Mouse (Mus musculus): ENCODE data around the gene Kcna7. TPM values are rescaled to one million over a fixed set of nuclear protein-coding genes. Genes with fewer than 3 reads are reported as not detected.

Gene Kcna7
- polyA plus RNA-seq, 1 experiment = not detected

DNA sequence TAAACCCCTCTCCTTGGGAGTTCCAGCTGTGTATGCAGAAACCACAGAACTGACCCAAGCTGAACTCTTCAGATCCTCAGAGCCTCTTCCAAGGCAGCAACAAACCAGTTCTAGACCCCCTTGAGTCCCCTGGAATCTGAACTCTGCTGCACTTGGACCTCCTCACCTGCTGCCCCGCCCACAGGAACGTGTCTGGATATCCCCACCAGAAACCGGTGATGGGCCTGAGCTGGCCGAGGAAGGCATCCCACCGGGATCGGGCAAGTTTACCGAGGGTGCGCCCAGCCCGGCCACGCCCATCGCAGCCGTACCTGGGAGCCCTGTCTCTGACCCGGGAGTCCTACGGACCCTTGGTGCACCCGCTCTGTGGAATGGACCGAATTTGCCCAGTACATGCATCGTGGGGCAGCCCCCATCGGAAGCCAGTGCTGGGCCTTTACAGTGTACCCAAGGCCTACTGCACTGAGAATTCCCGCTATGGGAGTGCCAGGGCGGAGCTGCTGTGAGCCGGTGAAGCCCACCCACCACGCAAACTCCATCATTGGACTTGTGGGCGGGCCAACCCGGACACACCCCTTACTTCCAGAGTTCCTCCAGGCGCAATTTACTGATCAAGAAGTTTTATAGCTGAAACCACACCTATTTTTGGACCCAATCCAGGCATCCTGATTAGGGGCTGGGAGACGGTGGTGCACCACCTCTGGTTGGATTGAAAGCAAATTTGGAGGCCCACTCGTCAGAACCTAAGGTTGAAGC lies 14.6 kb downstream of the Kcna7 start:
- TF ChIP-seq CTCF (IDR thresholded peaks at IDR 0.05; ENCODE audit: low read depth, low read length) (no peak), POLR2A (IDR thresholded peaks at IDR 0.05; ENCODE audit: borderline replicate concordance, low read depth, low read length) (no peak)
- no peak overlapping the region for H3K27ac ChIP-seq (ENCODE audit: insufficient read depth, low read depth, low read length)
- no peak overlapping the region for H3K4me3 ChIP-seq (ENCODE audit: insufficient read depth, low read length)
- H3K4me1 ChIP-seq (ENCODE audit: control insufficient read depth, insufficient read depth, low read length) = no peaks in the 10 kb centered on the region

DNA sequence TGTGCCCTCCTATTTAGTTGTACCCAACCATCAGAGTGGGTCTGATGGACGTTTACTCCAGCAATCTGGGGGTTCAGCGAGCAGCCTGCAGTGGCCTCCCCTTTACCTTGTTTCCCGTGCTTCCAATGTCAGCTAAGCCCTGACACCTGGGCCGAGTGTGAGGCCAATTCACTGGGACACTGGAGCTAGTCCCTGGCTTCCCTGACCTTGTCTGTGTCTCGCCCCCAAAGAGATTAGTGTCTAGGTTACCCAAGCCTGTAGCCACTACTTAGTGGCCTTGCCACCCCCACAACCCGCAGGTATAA lies 15.1 kb downstream of the Kcna7 start, which contains the start of gene Lhb:
Gene Lhb (plus strand): TSS at position 206 of the 305 bp plus-strand sequence.
- Histone ChIP-seq H3K4me1 (ENCODE audit: control insufficient read depth, insufficient read depth, low read length) (no peaks in the 10 kb centered on the region), H3K4me3 (ENCODE audit: insufficient read depth, low read length) (no peak within 1 kb of the TSS), H3K27ac (ENCODE audit: insufficient read depth, low read depth, low read length) (no peak within 1 kb of the TSS)
- TF ChIP-seq CTCF (IDR thresholded peaks at IDR 0.05; ENCODE audit: low read depth, low read length) (no peak), POLR2A (IDR thresholded peaks at IDR 0.05; ENCODE audit: borderline replicate concordance, low read depth, low read length) (no peak)

DNA sequence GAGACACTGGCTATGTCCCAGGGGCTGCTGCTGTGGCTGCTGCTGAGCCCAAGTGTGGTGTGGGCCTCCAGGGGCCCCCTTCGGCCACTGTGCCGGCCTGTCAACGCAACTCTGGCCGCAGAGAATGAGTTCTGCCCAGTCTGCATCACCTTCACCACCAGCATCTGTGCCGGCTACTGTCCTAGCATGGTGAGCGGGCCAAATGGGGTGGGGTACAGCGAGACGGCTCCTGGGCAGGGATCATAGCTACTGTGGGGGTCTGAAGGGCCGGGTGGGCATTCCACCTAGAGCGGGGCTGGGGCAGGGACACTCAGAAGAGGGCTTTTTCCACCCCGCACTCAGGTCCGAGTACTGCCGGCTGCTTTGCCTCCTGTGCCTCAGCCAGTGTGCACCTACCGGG lies 15.7 kb downstream of the Kcna7 start:
- no peak overlapping the region for H3K27ac ChIP-seq (ENCODE audit: insufficient read depth, low read depth, low read length)
- no peak overlapping the region for H3K4me3 ChIP-seq (ENCODE audit: insufficient read depth, low read length)
- no peaks in the 10 kb centered on the region for H3K4me1 ChIP-seq (ENCODE audit: control insufficient read depth, insufficient read depth, low read length)
- TF ChIP-seq POLR2A (IDR thresholded peaks at IDR 0.05; ENCODE audit: borderline replicate concordance, low read depth, low read length) (no peak), CTCF (IDR thresholded peaks at IDR 0.05; ENCODE audit: low read depth, low read length) (no peak)

DNA sequence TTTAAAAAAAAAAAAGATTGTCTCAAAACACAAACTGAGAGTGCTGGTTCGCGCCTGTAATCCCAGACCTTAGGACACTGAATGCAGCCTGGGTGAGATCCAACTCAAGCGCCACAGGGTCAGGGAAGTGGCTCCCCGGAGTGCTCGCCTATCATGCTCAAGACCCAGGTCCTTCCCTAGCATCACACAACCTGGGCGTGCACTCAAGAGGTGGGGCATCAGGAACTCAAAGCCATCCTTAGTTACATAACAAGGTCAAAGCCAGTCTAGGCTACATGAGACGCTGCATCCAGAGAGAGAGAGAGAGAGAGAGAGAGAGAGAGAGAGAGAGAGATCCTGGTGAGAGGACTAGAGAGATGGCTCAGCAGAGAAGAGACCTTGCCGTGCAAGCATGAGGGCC lies 21.1 kb downstream of the Kcna7 start:
- TF ChIP-seq CTCF (IDR thresholded peaks at IDR 0.05; ENCODE audit: low read depth, low read length) = no peak
- no peak for TF ChIP-seq POLR2A (IDR thresholded peaks at IDR 0.05; ENCODE audit: borderline replicate concordance, low read depth, low read length)
- no peaks in the 10 kb centered on the region for H3K4me1 ChIP-seq (ENCODE audit: control insufficient read depth, insufficient read depth, low read length)

DNA sequence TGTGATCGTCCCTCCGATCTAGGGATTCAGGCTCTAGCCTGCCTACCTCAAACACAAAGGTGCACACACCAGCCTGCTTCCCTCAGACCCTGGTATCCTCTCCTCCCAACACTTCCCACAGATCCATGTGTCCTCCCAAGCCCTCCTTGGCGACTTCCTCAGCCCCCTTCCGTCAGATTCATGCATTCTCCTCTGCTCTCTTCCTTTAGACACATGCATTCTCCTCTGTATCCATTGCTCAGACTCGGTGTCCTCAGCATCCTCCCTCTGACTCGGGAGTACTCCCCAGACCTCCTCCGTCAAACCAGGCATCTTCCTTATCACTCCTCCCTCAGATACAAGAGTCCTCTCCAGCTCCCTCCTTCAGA lies 28.4 kb downstream of the Kcna7 start:
- peaks cover 20% of the 10 kb centered on the region for H3K4me1 ChIP-seq (ENCODE audit: control insufficient read depth, insufficient read depth, low read length)

More for the DNA sequence above, 21.1 kb downstream of the Kcna7 start:
- Histone ChIP-seq H3K4me3 (ENCODE audit: insufficient read depth, low read length) (no peak overlapping the region), H3K27ac (ENCODE audit: insufficient read depth, low read depth, low read length) (no peak overlapping the region)

GRCm38 (mm10) chr7:45434203-45435015 lies 29.0 kb downstream of the Kcna7 start, which contains the start of gene Gys1:
Gene Gys1, plus strand, starts transcription at chr7:45434844.
- H3K4me1 ChIP-seq (ENCODE audit: control insufficient read depth, insufficient read depth, low read length) = peaks cover 20% of the 10 kb centered on the region
- peak within 1 kb of the TSS; percentile 81 for H3K4me3 ChIP-seq (ENCODE audit: insufficient read depth, low read length)
- TF ChIP-seq CTCF (IDR thresholded peaks at IDR 0.05; ENCODE audit: low read depth, low read length) (peak; percentile 51), POLR2A (IDR thresholded peaks at IDR 0.05; ENCODE audit: borderline replicate concordance, low read depth, low read length) (no peak)
- H3K27ac ChIP-seq (ENCODE audit: insufficient read depth, low read depth, low read length) = peak within 1 kb of the TSS; percentile 31

More for the DNA sequence above, 28.4 kb downstream of the Kcna7 start:
- Histone ChIP-seq H3K4me3 (ENCODE audit: insufficient read depth, low read length) (peak overlapping the region; percentile 72), H3K27ac (ENCODE audit: insufficient read depth, low read depth, low read length) (peak overlapping the region; percentile 19)
- TF ChIP-seq CTCF (IDR thresholded peaks at IDR 0.05; ENCODE audit: low read depth, low read length) = no peak

- Histone ChIP-seq H3K4me1 (ENCODE audit: control insufficient read depth, insufficient read depth, low read length) (peaks cover 20% of the 10 kb centered on the region), H3K27ac (ENCODE audit: insufficient read depth, low read depth, low read length) (peak overlapping the region; percentile 31), H3K4me3 (ENCODE audit: insufficient read depth, low read length) (peak overlapping the region; percentile 81)
- TF ChIP-seq POLR2A (IDR thresholded peaks at IDR 0.05; ENCODE audit: borderline replicate concordance, low read depth, low read length) (no peak), CTCF (IDR thresholded peaks at IDR 0.05; ENCODE audit: low read depth, low read length) (no peak)
Observed at GRCm38 (mm10) chr7:45435038-45435437, 29.6 kb downstream of the Kcna7 start.

DNA sequence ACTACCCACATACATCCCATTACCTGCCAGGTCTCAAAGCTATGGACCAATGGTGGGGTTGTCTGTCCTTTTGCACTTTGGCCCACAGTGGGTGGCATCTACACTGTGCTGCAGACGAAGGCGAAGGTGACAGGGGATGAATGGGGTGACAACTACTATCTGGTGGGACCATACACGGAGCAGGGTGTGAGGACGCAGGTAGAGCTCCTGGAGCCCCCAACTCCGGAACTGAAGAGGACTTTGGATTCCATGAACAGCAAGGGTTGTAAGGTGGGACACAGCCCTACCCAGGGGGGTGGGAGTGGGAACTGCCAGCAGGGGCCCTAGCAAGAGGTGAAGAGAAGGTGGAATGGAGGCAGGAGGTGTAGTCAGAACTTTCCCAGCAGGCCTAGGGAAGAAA lies 31.0 kb downstream of the Kcna7 start:
- no peak overlapping the region for H3K27ac ChIP-seq (ENCODE audit: insufficient read depth, low read depth, low read length)
- TF ChIP-seq CTCF (IDR thresholded peaks at IDR 0.05; ENCODE audit: low read depth, low read length) (no peak), POLR2A (IDR thresholded peaks at IDR 0.05; ENCODE audit: borderline replicate concordance, low read depth, low read length) (no peak)
- peaks cover 20% of the 10 kb centered on the region for H3K4me1 ChIP-seq (ENCODE audit: control insufficient read depth, insufficient read depth, low read length)
- H3K4me3 ChIP-seq (ENCODE audit: insufficient read depth, low read length) = no peak overlapping the region

GRCm38 (mm10) chr7:45437046-45437445 lies 31.6 kb downstream of the Kcna7 start:
- Histone ChIP-seq H3K4me1 (ENCODE audit: control insufficient read depth, insufficient read depth, low read length) (peaks cover 20% of the 10 kb centered on the region), H3K4me3 (ENCODE audit: insufficient read depth, low read length) (no peak overlapping the region), H3K27ac (ENCODE audit: insufficient read depth, low read depth, low read length) (no peak overlapping the region)
- TF ChIP-seq POLR2A (IDR thresholded peaks at IDR 0.05; ENCODE audit: borderline replicate concordance, low read depth, low read length) (no peak), CTCF (IDR thresholded peaks at IDR 0.05; ENCODE audit: low read depth, low read length) (no peak)
